Mouse (Mus musculus): ENCODE data around the gene Uvrag. TPM values are rescaled to one million over a fixed set of nuclear protein-coding genes. Genes with fewer than 3 reads are reported as not detected.

Uvrag gene
- polyA plus RNA-seq, 1 experiment from 2014 or later, result 13.1 TPM

GRCm38 (mm10) chr7:99017224-99017844 is 123.6 kb downstream of the Uvrag start:
- no peak for ATAC-seq (ENCODE audit: low FRiP score)
- 85% methylated on average over 2 of the region's 2 CpGs for WGBS

GRCm38 (mm10) chr7:99015914-99016313 is 125.0 kb downstream of the Uvrag start:
- Histone ChIP-seq H3K27ac (ENCODE audit: low read depth, low read length) (no peak overlapping the region), H3K4me3 (ENCODE audit: low read depth, low read length) (no peak overlapping the region), H3K27me3 (ENCODE audit: control insufficient read depth, insufficient read depth, low read length) (no peaks in the 10 kb centered on the region), H3K4me1 (replicated peaks; ENCODE audit: control insufficient read depth, insufficient read depth, low read length) (no peaks in the 10 kb centered on the region), H3K36me3 (ENCODE audit: control insufficient read depth, insufficient read depth, low read length) (no peaks in the 10 kb centered on the region), H3K4me2 (replicated peaks; ENCODE audit: low read depth, low read length) (no peak overlapping the region), H3K9ac (ENCODE audit: low read depth, low read length) (no peak overlapping the region), H3K9me3 (ENCODE audit: control insufficient read depth, low read length) (no peaks in the 10 kb centered on the region)
- 84% methylated on average over 8 of the region's 8 CpGs for WGBS
- DNase-seq (ENCODE audit: low spot score), result no peak
- ATAC-seq (ENCODE audit: low FRiP score), result no peak

More at GRCm38 (mm10) chr7:99017224-99017844, 123.6 kb downstream of the Uvrag start:
- Histone ChIP-seq H3K4me2 (replicated peaks; ENCODE audit: low read depth, low read length) (no peak overlapping the region), H3K4me1 (replicated peaks; ENCODE audit: control insufficient read depth, insufficient read depth, low read length) (no peaks in the 10 kb centered on the region), H3K36me3 (ENCODE audit: control insufficient read depth, insufficient read depth, low read length) (no peaks in the 10 kb centered on the region), H3K27me3 (ENCODE audit: control insufficient read depth, insufficient read depth, low read length) (no peaks in the 10 kb centered on the region), H3K9ac (ENCODE audit: low read depth, low read length) (no peak overlapping the region), H3K27ac (ENCODE audit: low read depth, low read length) (no peak overlapping the region), H3K9me3 (ENCODE audit: control insufficient read depth, low read length) (no peaks in the 10 kb centered on the region), H3K4me3 (ENCODE audit: low read depth, low read length) (no peak overlapping the region)
- DNase-seq (ENCODE audit: low spot score), result no peak

- 77% methylated on average over 17 of the region's 17 CpGs for WGBS
- Histone ChIP-seq H3K4me2 (replicated peaks; ENCODE audit: low read depth, low read length) (no peak overlapping the region), H3K4me3 (ENCODE audit: low read depth, low read length) (no peak overlapping the region), H3K9me3 (ENCODE audit: control insufficient read depth, low read length) (no peaks in the 10 kb centered on the region), H3K4me1 (replicated peaks; ENCODE audit: control insufficient read depth, insufficient read depth, low read length) (no peaks in the 10 kb centered on the region), H3K27me3 (ENCODE audit: control insufficient read depth, insufficient read depth, low read length) (no peaks in the 10 kb centered on the region), H3K27ac (ENCODE audit: low read depth, low read length) (no peak overlapping the region), H3K36me3 (ENCODE audit: control insufficient read depth, insufficient read depth, low read length) (no peaks in the 10 kb centered on the region), H3K9ac (ENCODE audit: low read depth, low read length) (no peak overlapping the region)
- DNase-seq (ENCODE audit: low spot score) (no peak), ATAC-seq (ENCODE audit: low FRiP score) (no peak)
These were observed 125.5 kb downstream of the Uvrag start for GRCm38 (mm10) chr7:99015419-99015818.

GRCm38 (mm10) chr7:99014620-99015019 is 126.3 kb downstream of the Uvrag start:
- DNase-seq (ENCODE audit: low spot score), result no peak
- WGBS, result 74% methylated on average over 4 of the region's 4 CpGs
- H3K4me1 ChIP-seq (replicated peaks; ENCODE audit: control insufficient read depth, insufficient read depth, low read length), result no peaks in the 10 kb centered on the region
- H3K9me3 ChIP-seq (ENCODE audit: control insufficient read depth, low read length), result no peaks in the 10 kb centered on the region
- H3K9ac ChIP-seq (ENCODE audit: low read depth, low read length), result no peak overlapping the region
- no peak for ATAC-seq (ENCODE audit: low FRiP score)
- H3K27me3 ChIP-seq (ENCODE audit: control insufficient read depth, insufficient read depth, low read length), result no peaks in the 10 kb centered on the region
- no peak overlapping the region for H3K4me2 ChIP-seq (replicated peaks; ENCODE audit: low read depth, low read length)
- H3K4me3 ChIP-seq (ENCODE audit: low read depth, low read length), result no peak overlapping the region
- no peaks in the 10 kb centered on the region for H3K36me3 ChIP-seq (ENCODE audit: control insufficient read depth, insufficient read depth, low read length)
- no peak overlapping the region for H3K27ac ChIP-seq (ENCODE audit: low read depth, low read length)

- no peaks in the 10 kb centered on the region for H3K4me1 ChIP-seq (replicated peaks; ENCODE audit: control insufficient read depth, insufficient read depth, low read length)
- no peak overlapping the region for H3K9ac ChIP-seq (ENCODE audit: low read depth, low read length)
- H3K27me3 ChIP-seq (ENCODE audit: control insufficient read depth, insufficient read depth, low read length), result no peaks in the 10 kb centered on the region
- no peaks in the 10 kb centered on the region for H3K9me3 ChIP-seq (ENCODE audit: control insufficient read depth, low read length)
- H3K36me3 ChIP-seq (ENCODE audit: control insufficient read depth, insufficient read depth, low read length), result no peaks in the 10 kb centered on the region
- DNase-seq (ENCODE audit: low spot score) (no peak), ATAC-seq (ENCODE audit: low FRiP score) (no peak)
- H3K4me2 ChIP-seq (replicated peaks; ENCODE audit: low read depth, low read length), result no peak overlapping the region
- no peak overlapping the region for H3K27ac ChIP-seq (ENCODE audit: low read depth, low read length)
- no peak overlapping the region for H3K4me3 ChIP-seq (ENCODE audit: low read depth, low read length)
- 90% methylated on average over 16 of the region's 16 CpGs for WGBS
These were observed 133.2 kb downstream of the Uvrag start for GRCm38 (mm10) chr7:99007506-99008354.

GRCm38 (mm10) chr7:99003231-99003630 is 137.7 kb downstream of the Uvrag start:
- H3K9me3 ChIP-seq (ENCODE audit: control insufficient read depth, low read length), result no peaks in the 10 kb centered on the region
- H3K4me2 ChIP-seq (replicated peaks; ENCODE audit: low read depth, low read length), result no peak overlapping the region
- H3K36me3 ChIP-seq (ENCODE audit: control insufficient read depth, insufficient read depth, low read length), result no peaks in the 10 kb centered on the region
- no peaks in the 10 kb centered on the region for H3K4me1 ChIP-seq (replicated peaks; ENCODE audit: control insufficient read depth, insufficient read depth, low read length)
- H3K4me3 ChIP-seq (ENCODE audit: low read depth, low read length), result no peak overlapping the region
- no peak for ATAC-seq (ENCODE audit: low FRiP score)
- no peak for DNase-seq (ENCODE audit: low spot score)
- WGBS, result 90% methylated on average over 6 of the region's 6 CpGs
- H3K27me3 ChIP-seq (ENCODE audit: control insufficient read depth, insufficient read depth, low read length), result no peaks in the 10 kb centered on the region
- no peak overlapping the region for H3K9ac ChIP-seq (ENCODE audit: low read depth, low read length)
- H3K27ac ChIP-seq (ENCODE audit: low read depth, low read length), result no peak overlapping the region

- no peak for DNase-seq (ENCODE audit: low spot score)
- H3K4me2 ChIP-seq (replicated peaks; ENCODE audit: low read depth, low read length), result no peak overlapping the region
- no peak overlapping the region for H3K4me3 ChIP-seq (ENCODE audit: low read depth, low read length)
- H3K27ac ChIP-seq (ENCODE audit: low read depth, low read length), result no peak overlapping the region
- no peaks in the 10 kb centered on the region for H3K36me3 ChIP-seq (ENCODE audit: control insufficient read depth, insufficient read depth, low read length)
- ATAC-seq (ENCODE audit: low FRiP score), result no peak
- H3K9me3 ChIP-seq (ENCODE audit: control insufficient read depth, low read length), result no peaks in the 10 kb centered on the region
- H3K9ac ChIP-seq (ENCODE audit: low read depth, low read length), result no peak overlapping the region
- no peaks in the 10 kb centered on the region for H3K27me3 ChIP-seq (ENCODE audit: control insufficient read depth, insufficient read depth, low read length)
- H3K4me1 ChIP-seq (replicated peaks; ENCODE audit: control insufficient read depth, insufficient read depth, low read length), result no peaks in the 10 kb centered on the region
These were observed 142.2 kb downstream of the Uvrag start for GRCm38 (mm10) chr7:98998722-98999121.

- no peak overlapping the region for H3K9ac ChIP-seq (ENCODE audit: low read depth, low read length)
- H3K27me3 ChIP-seq (ENCODE audit: control insufficient read depth, insufficient read depth, low read length), result no peaks in the 10 kb centered on the region
- H3K9me3 ChIP-seq (ENCODE audit: control insufficient read depth, low read length), result no peaks in the 10 kb centered on the region
- no peak overlapping the region for H3K4me2 ChIP-seq (replicated peaks; ENCODE audit: low read depth, low read length)
- H3K36me3 ChIP-seq (ENCODE audit: control insufficient read depth, insufficient read depth, low read length), result no peaks in the 10 kb centered on the region
- H3K4me1 ChIP-seq (replicated peaks; ENCODE audit: control insufficient read depth, insufficient read depth, low read length), result no peaks in the 10 kb centered on the region
- H3K4me3 ChIP-seq (ENCODE audit: low read depth, low read length), result no peak overlapping the region
- DNase-seq (ENCODE audit: low spot score) (no peak), ATAC-seq (ENCODE audit: low FRiP score) (no peak)
- WGBS, result 88% methylated on average over 7 of the region's 7 CpGs
- H3K27ac ChIP-seq (ENCODE audit: low read depth, low read length), result no peak overlapping the region
These were observed 143.2 kb downstream of the Uvrag start for GRCm38 (mm10) chr7:98997760-98998159.

- no peaks in the 10 kb centered on the region for H3K4me1 ChIP-seq (replicated peaks; ENCODE audit: control insufficient read depth, insufficient read depth, low read length)
- no peak overlapping the region for H3K4me3 ChIP-seq (ENCODE audit: low read depth, low read length)
- H3K36me3 ChIP-seq (ENCODE audit: control insufficient read depth, insufficient read depth, low read length), result no peaks in the 10 kb centered on the region
- WGBS, result 93% methylated on average over 6 of the region's 6 CpGs
- no peak overlapping the region for H3K4me2 ChIP-seq (replicated peaks; ENCODE audit: low read depth, low read length)
- H3K27me3 ChIP-seq (ENCODE audit: control insufficient read depth, insufficient read depth, low read length), result no peaks in the 10 kb centered on the region
- H3K9me3 ChIP-seq (ENCODE audit: control insufficient read depth, low read length), result no peaks in the 10 kb centered on the region
- H3K9ac ChIP-seq (ENCODE audit: low read depth, low read length), result no peak overlapping the region
- ATAC-seq (ENCODE audit: low FRiP score) (no peak), DNase-seq (ENCODE audit: low spot score) (no peak)
- H3K27ac ChIP-seq (ENCODE audit: low read depth, low read length), result no peak overlapping the region
These were observed 144.2 kb downstream of the Uvrag start for GRCm38 (mm10) chr7:98996791-98997190.

Measured in hindbrain, embryonic 11.5 days (tissue).